Mouse (Mus musculus) neural tube, embryonic 11.5 days (tissue): ENCODE results near the gene Dner. TPM values are rescaled to one million over a fixed set of nuclear protein-coding genes. Genes with fewer than 3 reads are reported as not detected.

Source experiments
- ATAC-seq: fragments of 200-750 bp; cut with Nextera tagmentation; 2 replicates; pipeline ENCODE4 v1.8.0; 2017; ENCODE audit warnings: moderate number of reproducible peaks, mild to moderate bottlenecking, moderate TSS enrichment, moderate library complexity; ENCODE audit not compliant: insufficient read depth, low FRiP score, low TSS enrichment
- DNase-seq: peaks from one replicate; pipeline ENCODE4 v3.0.0-alpha.2; 2015; ENCODE audit warnings: low spot score
- H3K27ac ChIP-seq: fragments of 300-500 bp; sonication (generic); 2 replicates; pipeline ENCODE4 v1.5.1; 2014; ENCODE audit warnings: low read depth, mild to moderate bottlenecking, low read length
- H3K27me3 ChIP-seq: fragments of 300-500 bp; sonication (generic); 2 replicates; pipeline ENCODE4 v1.6.1; 2014; ENCODE audit warnings: mild to moderate bottlenecking, low read length, mixed read lengths; ENCODE audit not compliant: control insufficient read depth, insufficient read depth
- H3K36me3 ChIP-seq: fragments of 300-500 bp; sonication (generic); 2 replicates; pipeline ENCODE4 v1.6.1; 2014; ENCODE audit warnings: mild to moderate bottlenecking, low read length, moderate library complexity, mixed read lengths; ENCODE audit not compliant: control insufficient read depth, insufficient read depth
- H3K4me1 ChIP-seq: fragments of 300-500 bp; sonication (generic); 2 replicates; pipeline ENCODE4 v1.6.1; 2014; ENCODE audit warnings: low read length, mixed read lengths; ENCODE audit not compliant: control insufficient read depth, insufficient read depth
- H3K4me2 ChIP-seq: fragments of 300-500 bp; sonication (generic); 2 replicates; pipeline ENCODE4 v1.6.1; 2014; ENCODE audit warnings: low read depth, mild to moderate bottlenecking, moderate library complexity
- H3K4me3 ChIP-seq: fragments of 300-500 bp; sonication (generic); 2 replicates; pipeline ENCODE4 v1.5.1; 2014; ENCODE audit warnings: low read depth, low read length
- H3K9ac ChIP-seq: fragments of 300-500 bp; sonication (generic); 2 replicates; pipeline ENCODE4 v1.6.1; 2014; ENCODE audit warnings: mild to moderate bottlenecking, low read length
- H3K9me3 ChIP-seq: fragments of 300-500 bp; sonication (generic); 2 replicates; pipeline ENCODE4 v1.6.1; 2016; ENCODE audit warnings: low read length; ENCODE audit not compliant: control insufficient read depth
- WGBS: fragments of 180-500 bp; shearing (Covaris S2); extraction: QIAGEN DNeasy Blood & Tissue Kit; methylation state at CpG from one replicate; pipeline ENCODE4 v1.1.7; 2014; 5-methylcytosine and 5-hydroxymethylcytosine counted together
- polyA plus RNA-seq: library from polyadenylated mRNA; unstranded; fragments of >200 nt; fragmentation: Nextera tagmentation; extraction: Ambion mirVana; gene quantifications from 2 replicates; pipeline ENCODE4 v1.2.1, GENCODE M21; 2014

Dner gene
- polyA plus RNA-seq, 1 experiment from 2014 or later, result 44.7 TPM

DNA sequence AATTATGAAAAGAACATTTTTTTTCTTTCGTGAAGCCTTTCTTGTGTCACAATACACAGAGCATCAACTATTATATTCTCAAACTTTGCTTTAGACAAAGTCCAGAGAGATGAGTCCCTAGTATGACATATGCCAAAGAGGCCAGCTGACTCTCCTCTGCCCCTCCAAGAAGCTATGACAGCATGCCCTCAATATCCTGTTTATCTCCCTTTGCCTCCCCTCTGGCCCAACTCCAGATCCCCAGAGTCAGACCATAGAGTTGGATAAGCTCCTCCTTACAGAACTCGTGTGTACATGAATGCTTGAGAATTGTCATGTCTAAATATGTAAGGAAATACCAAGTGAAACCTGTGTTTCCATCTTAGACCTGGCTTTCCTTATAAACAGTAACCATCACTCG is 170.5 kb downstream of the Dner start:
- DNase-seq, result no peak
- Histone ChIP-seq H3K4me1 (no peaks in the 10 kb centered on the region), H3K27me3 (no peaks in the 10 kb centered on the region), H3K27ac (no peak overlapping the region), H3K36me3 (no peaks in the 10 kb centered on the region), H3K4me2 (no peak overlapping the region), H3K4me3 (no peak overlapping the region), H3K9me3 (no peaks in the 10 kb centered on the region), H3K9ac (no peak overlapping the region)
- no peak for ATAC-seq
- 92% methylated on average over 3 of the region's 3 CpGs for WGBS

DNA sequence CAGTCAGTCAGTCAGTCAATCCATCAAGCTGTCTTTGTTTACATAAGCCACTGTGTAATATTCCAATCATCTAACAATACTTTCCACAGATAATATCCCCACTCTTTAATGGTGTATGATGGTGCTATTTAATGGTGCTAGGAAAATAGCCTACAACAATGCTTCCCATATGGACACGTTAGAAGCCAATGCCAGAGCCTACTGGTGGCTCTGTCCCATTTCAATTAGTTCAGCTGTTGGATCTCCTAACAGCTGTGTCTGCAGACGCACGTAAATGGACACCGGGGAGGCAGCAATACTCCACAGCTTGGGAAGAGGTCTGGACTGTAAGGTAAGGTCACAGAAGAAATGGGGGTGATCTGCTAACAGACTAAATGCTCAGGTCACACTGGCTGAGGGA is 171.6 kb downstream of the Dner start:
- no peaks in the 10 kb centered on the region for H3K36me3 ChIP-seq
- H3K9me3 ChIP-seq, result no peaks in the 10 kb centered on the region
- H3K9ac ChIP-seq, result no peak overlapping the region
- ATAC-seq (no peak), DNase-seq (no peak)
- no peak overlapping the region for H3K27ac ChIP-seq
- whole genome bisulfite sequencing, result 56% methylated on average over 4 of the region's 4 CpGs
- H3K4me1 ChIP-seq, result no peaks in the 10 kb centered on the region
- no peaks in the 10 kb centered on the region for H3K27me3 ChIP-seq
- H3K4me3 ChIP-seq, result no peak overlapping the region
- no peak overlapping the region for H3K4me2 ChIP-seq

DNA sequence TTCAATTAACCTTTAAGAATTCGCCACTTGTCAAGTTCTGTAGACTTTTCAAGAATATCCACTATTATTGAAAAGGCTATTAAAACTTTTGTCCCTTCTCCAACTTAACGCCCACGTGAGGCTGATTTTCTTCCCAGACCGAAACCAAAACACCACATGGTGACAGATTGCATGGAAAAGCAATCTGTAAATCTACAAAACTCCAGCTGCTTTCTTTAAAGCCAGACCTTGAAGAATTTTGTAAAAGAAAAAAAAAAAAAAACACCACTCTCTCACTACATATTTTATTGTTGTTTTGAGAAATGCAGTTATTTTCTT is 173.1 kb downstream of the Dner start:
- Histone ChIP-seq H3K27me3 (no peaks in the 10 kb centered on the region), H3K9me3 (no peaks in the 10 kb centered on the region), H3K27ac (no peak overlapping the region), H3K4me3 (no peak overlapping the region), H3K4me1 (no peaks in the 10 kb centered on the region), H3K9ac (no peak overlapping the region), H3K36me3 (no peaks in the 10 kb centered on the region), H3K4me2 (no peak overlapping the region)
- DNase-seq (no peak), ATAC-seq (no peak)
- 58% methylated on average over 4 of the region's 4 CpGs for WGBS

DNA sequence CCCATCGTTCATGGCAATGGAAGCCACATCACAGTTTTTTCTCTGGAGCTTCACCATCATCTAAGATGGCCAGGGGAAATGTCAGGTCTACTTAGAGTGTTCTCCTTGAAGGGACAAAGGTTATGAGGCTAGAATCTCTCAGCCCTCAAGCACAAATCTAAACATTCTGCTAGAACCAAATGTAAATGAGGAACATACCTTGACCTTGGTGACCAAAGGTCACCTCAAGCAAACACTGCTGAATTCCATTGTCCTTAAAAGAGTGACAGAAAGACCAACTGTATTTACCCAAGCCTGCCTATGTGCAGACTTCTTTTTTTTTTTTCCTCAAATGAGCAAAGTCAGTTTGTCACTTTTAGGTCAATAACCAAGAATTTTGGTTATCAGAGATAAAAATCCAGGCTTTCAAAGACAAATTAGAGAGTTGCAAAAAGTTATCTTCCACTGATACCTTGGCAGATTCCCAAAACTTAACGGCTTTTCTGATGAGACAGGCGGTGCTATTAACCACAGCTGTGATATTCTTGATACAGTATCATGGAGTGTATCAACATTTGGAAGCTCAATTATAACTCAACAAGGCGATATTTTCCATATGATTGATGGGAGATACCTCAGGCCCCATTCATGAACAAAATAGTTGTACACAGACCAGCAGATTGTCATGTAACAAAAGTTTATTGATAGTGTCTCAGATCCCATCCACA is 173.6 kb downstream of the Dner start:
- Histone ChIP-seq H3K9ac (no peak overlapping the region), H3K9me3 (no peaks in the 10 kb centered on the region), H3K36me3 (no peaks in the 10 kb centered on the region), H3K4me2 (no peak overlapping the region), H3K4me1 (no peaks in the 10 kb centered on the region), H3K27me3 (no peaks in the 10 kb centered on the region), H3K27ac (no peak overlapping the region), H3K4me3 (no peak overlapping the region)
- no peak for ATAC-seq
- DNase-seq, result no peak
- WGBS, result 72% methylated on average over 4 of the region's 4 CpGs

DNA sequence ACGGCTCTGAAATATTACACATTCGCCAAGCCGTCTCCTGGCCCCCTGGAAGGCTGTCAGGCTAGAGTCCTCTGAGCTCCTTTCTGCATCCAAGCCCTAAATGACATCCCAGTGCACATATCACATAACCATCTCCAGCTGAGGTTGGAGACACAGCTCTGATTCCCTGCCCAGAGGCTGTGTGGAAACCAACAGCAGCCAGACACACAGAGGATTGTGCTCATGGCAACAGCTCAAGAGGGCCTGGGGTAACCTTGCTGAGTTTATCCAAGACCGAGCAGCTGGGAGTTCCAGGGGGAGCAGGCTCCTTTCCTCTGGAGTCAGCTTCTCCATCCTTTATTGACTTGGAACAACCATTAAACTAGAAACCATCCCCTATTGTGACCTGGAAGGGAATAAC is 177.7 kb downstream of the Dner start:
- no peaks in the 10 kb centered on the region for H3K36me3 ChIP-seq
- H3K4me3 ChIP-seq, result no peak overlapping the region
- H3K9ac ChIP-seq, result no peak overlapping the region
- DNase-seq (no peak), ATAC-seq (no peak)
- no peaks in the 10 kb centered on the region for H3K9me3 ChIP-seq
- no peak overlapping the region for H3K27ac ChIP-seq
- no peaks in the 10 kb centered on the region for H3K27me3 ChIP-seq
- 52% methylated on average over 4 of the region's 4 CpGs for WGBS
- no peak overlapping the region for H3K4me2 ChIP-seq
- no peaks in the 10 kb centered on the region for H3K4me1 ChIP-seq

DNA sequence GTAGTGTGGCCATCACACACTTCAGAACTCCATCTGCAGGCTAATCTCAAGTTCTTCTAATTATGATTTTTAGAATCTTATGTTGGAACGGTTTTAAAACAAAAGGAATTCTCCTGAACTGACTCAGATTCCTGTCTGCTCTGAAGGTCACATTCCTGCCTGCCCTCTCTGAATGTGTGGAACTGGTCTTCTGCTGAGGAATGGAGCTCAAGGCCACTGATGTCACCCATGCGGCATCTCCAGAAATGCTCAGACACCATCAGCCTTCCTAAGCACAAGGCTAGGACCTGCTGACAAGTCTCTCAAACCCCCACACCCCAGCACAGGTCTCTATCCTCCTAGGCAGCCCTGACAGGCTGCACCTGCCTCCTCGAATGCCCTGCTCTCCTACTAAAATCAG is 182.8 kb downstream of the Dner start:
- no peak for DNase-seq
- H3K36me3 ChIP-seq, result no peaks in the 10 kb centered on the region
- ATAC-seq, result no peak
- H3K9ac ChIP-seq, result no peak overlapping the region
- no peaks in the 10 kb centered on the region for H3K4me1 ChIP-seq
- H3K27ac ChIP-seq, result no peak overlapping the region
- H3K4me2 ChIP-seq, result no peak overlapping the region
- WGBS, result 64% methylated on average over 3 of the region's 3 CpGs
- no peaks in the 10 kb centered on the region for H3K9me3 ChIP-seq
- no peaks in the 10 kb centered on the region for H3K27me3 ChIP-seq
- no peak overlapping the region for H3K4me3 ChIP-seq

DNA sequence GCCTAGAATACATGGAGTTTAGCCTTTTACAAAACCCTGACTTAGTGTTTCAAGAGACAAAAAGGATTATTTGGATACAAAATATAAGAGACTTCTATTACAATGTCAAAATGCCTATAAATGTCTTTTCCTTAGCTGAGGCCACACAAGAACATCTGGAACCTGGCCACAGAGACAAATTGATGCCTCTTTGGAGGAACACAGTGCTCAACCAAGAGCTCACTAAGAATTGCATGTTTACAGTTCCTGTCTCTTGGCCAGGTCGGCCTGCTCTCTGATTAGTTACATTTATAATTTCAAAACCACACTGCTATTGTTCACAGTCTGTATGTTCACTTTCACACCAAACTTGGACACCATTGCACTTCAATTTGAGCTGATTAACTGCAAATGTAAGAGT is 187.5 kb downstream of the Dner start:
- H3K9me3 ChIP-seq, result no peaks in the 10 kb centered on the region
- H3K9ac ChIP-seq, result no peak overlapping the region
- no peaks in the 10 kb centered on the region for H3K27me3 ChIP-seq
- peaks cover 3% of the 10 kb centered on the region for H3K4me1 ChIP-seq
- 66% methylated on average over 1 of the region's 1 CpGs for WGBS
- H3K36me3 ChIP-seq, result no peaks in the 10 kb centered on the region
- ATAC-seq (no peak), DNase-seq (no peak)
- no peak overlapping the region for H3K4me2 ChIP-seq
- no peak overlapping the region for H3K27ac ChIP-seq
- H3K4me3 ChIP-seq, result no peak overlapping the region

DNA sequence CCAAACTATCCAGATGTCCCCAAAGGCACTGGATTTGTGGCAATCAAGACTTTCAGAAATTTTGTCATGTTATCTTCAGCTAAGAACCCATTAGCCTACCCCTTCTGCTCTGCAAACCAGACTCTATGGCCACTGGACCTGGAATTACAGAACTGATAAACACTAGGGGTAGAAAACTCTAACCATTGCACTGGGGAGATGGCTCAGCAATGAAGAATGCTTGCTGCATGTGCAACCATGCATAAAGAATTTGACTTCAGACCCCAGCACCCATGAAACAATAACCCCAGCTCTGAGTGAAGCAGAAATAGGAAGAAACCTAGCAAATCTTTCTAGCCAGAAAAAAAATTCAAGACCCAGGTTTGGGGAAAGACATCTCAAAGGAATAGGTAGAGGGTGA is 188.5 kb downstream of the Dner start:
- no peak for DNase-seq
- Histone ChIP-seq H3K4me2 (no peak overlapping the region), H3K4me1 (peaks cover 3% of the 10 kb centered on the region), H3K36me3 (no peaks in the 10 kb centered on the region), H3K27me3 (no peaks in the 10 kb centered on the region), H3K4me3 (no peak overlapping the region), H3K9me3 (no peaks in the 10 kb centered on the region), H3K9ac (no peak overlapping the region), H3K27ac (no peak overlapping the region)
- no peak for ATAC-seq

DNA sequence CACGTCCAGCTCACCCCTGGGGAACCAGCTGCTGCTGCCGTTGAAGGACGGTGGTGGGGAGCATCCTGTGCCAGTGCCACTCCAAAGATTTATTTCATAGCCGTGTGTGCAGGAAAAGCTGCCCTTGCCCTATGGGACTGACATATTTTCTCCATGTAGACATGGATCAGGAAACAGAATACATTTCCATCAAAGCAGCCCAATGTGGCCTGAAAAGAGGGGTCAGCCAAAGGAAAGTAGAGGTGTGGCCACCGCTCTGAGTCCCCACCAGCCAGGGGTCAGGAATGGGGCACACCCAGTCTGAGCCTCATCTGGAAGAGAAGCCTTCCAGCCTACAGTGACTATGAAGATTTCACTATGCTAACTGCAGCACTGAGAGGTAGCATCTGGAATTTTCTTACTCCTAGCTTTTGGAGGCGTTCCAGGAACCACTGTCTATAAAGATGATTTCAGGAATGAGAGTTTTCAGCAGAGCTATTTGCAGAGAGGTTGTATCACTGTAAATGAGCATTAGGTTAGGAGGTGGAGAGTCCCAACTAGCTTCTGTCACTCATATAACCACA is 189.0 kb downstream of the Dner start:
- 46% methylated on average over 6 of the region's 6 CpGs for WGBS
- H3K4me1 ChIP-seq, result peaks cover 3% of the 10 kb centered on the region
- no peak for ATAC-seq
- no peak overlapping the region for H3K4me3 ChIP-seq
- no peak for DNase-seq
- H3K4me2 ChIP-seq, result no peak overlapping the region
- H3K9me3 ChIP-seq, result no peaks in the 10 kb centered on the region
- H3K27ac ChIP-seq, result no peak overlapping the region
- H3K36me3 ChIP-seq, result no peaks in the 10 kb centered on the region
- no peaks in the 10 kb centered on the region for H3K27me3 ChIP-seq
- H3K9ac ChIP-seq, result no peak overlapping the region
